Mouse (Mus musculus) induced T-regulatory cell, adult 2 months (primary cell): ENCODE measurements at regions not wholly inside any gene's neighbourhood (a gene's known extent, or its start where the extent isn't known, plus 50 kb on each side); places are given as distances from the start of the nearest gene placed in this dataset.

Source experiments
- DNase-seq: peaks from one replicate; pipeline ENCODE4 v3.0.0-alpha.2; 2012; ENCODE audit warnings: low read depth

DNA sequence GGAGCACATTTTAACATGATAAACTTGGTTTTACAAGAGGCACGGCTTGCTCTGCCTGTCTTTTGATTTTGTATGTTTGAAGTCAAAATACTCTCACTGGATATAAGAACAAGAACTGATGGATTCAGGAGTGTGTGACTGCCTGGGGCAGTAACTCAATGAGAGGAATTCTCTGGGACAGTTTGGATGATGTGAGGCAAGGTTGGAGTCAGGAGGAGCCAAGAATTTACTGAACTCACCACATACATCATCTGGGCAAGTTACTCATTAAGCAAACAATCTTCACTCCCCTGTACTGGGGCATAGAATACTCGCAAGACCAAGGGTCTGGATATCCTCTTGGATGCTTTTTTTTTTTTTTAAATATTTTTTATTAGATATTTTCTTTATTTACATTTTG is 87.7 kb upstream of the 4933412E24Rik start:
- DNase-seq = peak; percentile 32

DNA sequence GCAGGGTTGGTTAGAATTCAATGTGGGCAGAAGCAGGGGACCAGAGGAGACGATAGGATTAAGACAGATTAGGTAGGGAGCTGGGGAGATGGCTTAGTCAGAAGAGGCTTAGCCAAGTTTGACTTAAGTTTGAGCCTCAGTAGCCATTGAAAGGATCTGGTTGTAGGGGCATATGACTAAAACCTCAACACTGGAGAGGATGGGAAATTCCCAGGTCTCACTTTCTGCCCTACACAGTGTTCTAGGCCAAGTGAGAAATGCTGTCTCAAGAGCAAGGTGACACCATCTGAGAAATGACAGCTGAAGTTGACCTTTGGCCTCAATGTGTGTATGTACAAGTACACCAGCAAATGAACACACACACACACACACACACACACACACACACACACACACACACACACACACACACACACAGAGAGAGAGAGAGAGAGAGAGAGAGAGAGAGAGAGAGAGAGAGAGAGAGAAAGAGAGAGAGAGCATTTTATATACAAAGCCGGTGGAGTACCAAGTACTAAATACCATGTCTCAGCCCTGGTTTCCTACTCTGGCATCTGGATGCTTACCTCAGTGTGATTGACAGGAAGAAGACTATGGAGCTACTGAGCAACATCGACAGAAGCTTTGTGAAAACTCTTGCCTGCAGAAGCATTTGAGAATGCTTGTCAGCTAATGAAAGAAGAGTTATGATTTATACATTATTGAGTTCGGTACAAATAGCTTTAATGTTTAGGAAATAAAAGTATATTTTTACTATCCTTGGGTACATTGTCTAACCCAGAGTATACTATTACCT is 85.3 kb upstream of the 4933412E24Rik start:
- DNase-seq = peak; percentile 72

DNA sequence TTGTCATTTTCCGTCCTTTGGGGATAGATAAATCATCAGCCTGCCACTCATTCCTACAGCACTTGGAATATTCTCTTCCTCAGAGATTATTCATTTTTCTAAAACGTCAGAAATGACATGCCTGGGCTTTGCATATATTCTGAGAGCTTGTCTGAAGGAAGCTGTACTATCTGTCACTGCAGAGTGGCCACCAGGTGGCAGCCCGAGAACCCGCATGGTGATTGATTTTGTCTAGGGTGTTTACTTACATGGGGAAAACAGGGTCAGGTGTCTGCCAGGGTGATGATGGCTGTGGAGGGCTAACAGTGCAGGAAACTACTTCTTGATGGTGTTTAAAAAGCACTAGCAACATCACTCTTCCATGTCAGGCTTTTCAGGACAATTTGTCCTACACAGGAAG is 80.7 kb upstream of the 4933412E24Rik start:
- DNase-seq = peak; percentile 87

DNA sequence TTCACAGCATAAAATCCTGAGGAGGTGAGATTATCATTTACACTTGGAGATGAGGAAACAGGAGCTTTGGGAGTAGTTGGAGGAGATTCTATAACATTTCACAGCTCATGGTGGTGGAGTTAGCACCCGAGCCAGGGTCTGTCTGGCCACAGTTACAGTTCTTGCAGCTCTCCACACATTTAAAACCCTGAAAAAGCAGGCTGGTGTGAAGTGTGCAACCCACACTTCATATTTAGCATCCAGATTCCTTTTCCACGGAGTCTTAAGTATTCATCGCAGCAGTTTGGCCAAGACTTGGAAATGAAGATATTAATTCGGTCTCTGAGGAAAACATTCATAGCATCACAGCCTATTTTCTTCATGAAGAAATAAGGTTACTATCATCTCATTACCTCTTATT is 79.7 kb upstream of the 4933412E24Rik start:
- DNase-seq = no peak

DNA sequence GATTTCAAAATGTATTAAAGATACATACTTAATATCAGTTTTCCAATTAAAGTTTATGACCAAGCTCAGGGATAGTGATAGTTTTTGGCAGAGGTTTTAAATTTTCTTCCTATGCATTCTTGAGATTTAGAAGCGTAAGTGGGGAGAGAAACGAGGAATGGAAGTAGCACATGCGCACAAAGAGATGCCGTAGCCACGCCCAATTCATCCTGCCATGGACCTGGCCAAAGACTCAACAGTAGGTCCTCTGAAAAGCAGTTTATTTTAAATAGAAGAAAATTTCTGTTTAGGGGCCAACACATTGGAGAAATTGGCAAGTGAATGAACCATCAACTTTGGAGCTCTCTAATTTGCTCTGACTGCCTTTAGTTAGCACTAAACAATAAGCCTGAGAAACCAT is 73.5 kb upstream of the 4933412E24Rik start:
- no peak for DNase-seq

DNA sequence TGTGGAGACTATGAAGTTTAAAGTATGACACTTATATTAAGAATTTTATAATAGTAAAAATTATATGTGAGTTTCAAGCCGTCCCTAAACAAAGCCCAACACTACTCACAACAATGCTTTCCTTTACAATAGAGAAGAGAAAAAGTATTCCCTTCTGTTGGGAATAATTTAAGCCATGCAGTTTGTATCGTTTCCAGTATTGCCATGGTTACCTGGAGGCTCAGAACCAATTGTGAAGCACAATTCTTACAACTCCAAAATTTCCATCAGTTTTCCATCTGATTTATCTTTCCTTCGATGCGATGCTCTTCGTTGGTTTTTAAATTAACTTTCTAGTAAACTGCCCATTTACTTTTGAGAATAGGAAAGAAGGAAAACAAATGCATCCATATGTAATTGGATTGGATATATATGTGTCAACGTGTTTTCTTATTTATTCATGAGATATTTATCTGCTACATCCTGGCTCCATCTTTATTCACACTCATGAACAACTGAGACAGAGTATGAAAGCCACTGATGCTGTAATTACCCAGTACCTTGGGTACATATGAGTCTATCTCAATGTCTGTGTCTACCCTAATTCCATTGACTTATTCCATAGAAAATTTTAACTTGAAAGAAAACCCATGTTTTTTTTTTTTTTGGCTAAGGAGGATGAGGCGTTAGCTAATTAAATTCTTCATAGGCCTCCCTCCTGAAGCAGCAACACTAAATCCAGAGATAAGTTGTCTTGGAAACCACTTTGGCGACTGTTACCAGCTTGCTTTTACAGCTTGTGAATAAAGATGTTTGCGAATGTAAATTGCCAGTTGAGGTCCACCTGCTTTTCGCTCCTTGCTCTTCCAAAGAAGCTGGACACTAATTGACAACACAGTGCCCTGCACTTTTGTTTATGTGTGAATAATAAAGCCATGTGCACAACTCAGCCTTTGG is 72.8 kb upstream of the 4933412E24Rik start:
- no peak for DNase-seq
